Mouse (Mus musculus): ENCODE measurements around the gene Cd209g. TPM values are rescaled to one million over a fixed set of nuclear protein-coding genes. Genes with fewer than 3 reads are reported as not detected.
A peak's percentile ranks its signal among the peaks of the same experiment; 100 is the strongest.
"Not testable (repeated sequence)": the region's sequence is repeated elsewhere in the genome, so short reads cannot be mapped to it uniquely, and the experiment has no call there.

The Cd209g gene
- polyA plus RNA-seq (2015; fragmentation: Nextera tagmentation; extraction: Ambion mirVana) = not detected in 2 replicates

GRCm38 (mm10) chr8:4133798-4134197, at the start of gene Cd209g:
TSS of gene Cd209g (plus strand) at chr8:4134098.
- 69% methylated on average over 10 of the region's 10 CpGs for WGBS (ENCODE audit: insufficient replicate concordance)
- no peak for DNase-seq
- H3K27ac ChIP-seq = no peak within 1 kb of the TSS

GRCm38 (mm10) chr8:4087180-4087722, 46.6 kb upstream of the Cd209g start:
- not testable (repeated sequence) for H3K9ac ChIP-seq; H3K9me3 ChIP-seq (replicated peaks); H3K27me3 ChIP-seq; H3K27ac ChIP-seq; H3K4me2 ChIP-seq; H3K36me3 ChIP-seq; H3K4me3 ChIP-seq (replicated peaks); DNase-seq; H3K4me1 ChIP-seq (replicated peaks)
- peak; percentile 77 for ATAC-seq (ENCODE audit: low read depth)
- 39% methylated on average over 33 of the region's 33 CpGs for WGBS (ENCODE audit: insufficient replicate concordance)

More at GRCm38 (mm10) chr8:4133798-4134197, at the start of gene Cd209g:
- no peaks in the 10 kb centered on the region for H3K36me3 ChIP-seq
- no peak for ATAC-seq (ENCODE audit: low read depth)
- no peak within 1 kb of the TSS for H3K4me2 ChIP-seq
- H3K9ac ChIP-seq = no peak within 1 kb of the TSS
- no peak within 1 kb of the TSS for H3K4me3 ChIP-seq (replicated peaks)
- H3K27me3 ChIP-seq = 0 out of 2 replicates have a peak, but pooled peaks cover 5% of the 10 kb centered on the region
- no peaks in the 10 kb centered on the region for H3K4me1 ChIP-seq (replicated peaks)
- no peaks in the 10 kb centered on the region for H3K9me3 ChIP-seq (replicated peaks)

- WGBS (ENCODE audit: insufficient replicate concordance) = 47% methylated on average over 3 of the region's 3 CpGs
- H3K4me1 ChIP-seq (replicated peaks); ATAC-seq (ENCODE audit: low read depth); H3K9me3 ChIP-seq (replicated peaks); H3K27ac ChIP-seq; H3K27me3 ChIP-seq; H3K9ac ChIP-seq; DNase-seq; H3K4me2 ChIP-seq; H3K36me3 ChIP-seq; H3K4me3 ChIP-seq (replicated peaks): not testable (repeated sequence)
These were observed 45.4 kb upstream of the Cd209g start for GRCm38 (mm10) chr8:4088514-4088913.

GRCm38 (mm10) chr8:4105735-4106134, 28.2 kb upstream of the Cd209g start, which contains the start of gene Cd209f:
TSS of gene Cd209f (minus strand) at chr8:4105835.
- not testable (repeated sequence) for H3K9ac ChIP-seq; ATAC-seq (ENCODE audit: low read depth); H3K4me2 ChIP-seq; DNase-seq; H3K9me3 ChIP-seq (replicated peaks); H3K27ac ChIP-seq; H3K4me3 ChIP-seq (replicated peaks); H3K4me1 ChIP-seq (replicated peaks); H3K27me3 ChIP-seq; H3K36me3 ChIP-seq
- 46% methylated on average over 2 of the region's 2 CpGs for WGBS (ENCODE audit: insufficient replicate concordance)

GRCm38 (mm10) chr8:4139660-4140646, 6.1 kb downstream of the Cd209g start:
- 0 out of 2 replicates have a peak, but pooled peaks have one; percentile 23 for ATAC-seq (ENCODE audit: low read depth)
- Histone ChIP-seq H3K36me3 (no peaks in the 10 kb centered on the region), H3K4me1 (replicated peaks) (no peaks in the 10 kb centered on the region), H3K9ac (no peak overlapping the region), H3K27me3 (0 out of 2 replicates have a peak, but pooled peaks cover 10% of the 10 kb centered on the region), H3K27ac (no peak overlapping the region), H3K4me3 (replicated peaks) (no peak overlapping the region), H3K4me2 (no peak overlapping the region), H3K9me3 (replicated peaks) (no peaks in the 10 kb centered on the region)
- 8% methylated on average over 11 of the region's 12 CpGs for WGBS (ENCODE audit: insufficient replicate concordance)
- peak; percentile 48 for DNase-seq

GRCm38 (mm10) chr8:4141721-4142120, 7.8 kb downstream of the Cd209g start:
- Histone ChIP-seq H3K4me3 (replicated peaks) (no peak overlapping the region), H3K4me1 (replicated peaks) (no peaks in the 10 kb centered on the region), H3K27me3 (0 out of 2 replicates have a peak, but pooled peaks cover 10% of the 10 kb centered on the region), H3K9ac (no peak overlapping the region), H3K36me3 (no peaks in the 10 kb centered on the region), H3K9me3 (replicated peaks) (no peaks in the 10 kb centered on the region), H3K27ac (no peak overlapping the region), H3K4me2 (no peak overlapping the region)
- DNase-seq = no peak
- ATAC-seq (ENCODE audit: low read depth) = no peak
- 47% methylated on average over 3 of the region's 3 CpGs for WGBS (ENCODE audit: insufficient replicate concordance)

GRCm38 (mm10) chr8:4147272-4147671, 13.4 kb downstream of the Cd209g start:
- Histone ChIP-seq H3K9ac (no peak overlapping the region), H3K4me2 (no peak overlapping the region), H3K4me1 (replicated peaks) (no peaks in the 10 kb centered on the region), H3K9me3 (replicated peaks) (0 out of 2 replicates have a peak, but pooled peaks cover 4% of the 10 kb centered on the region), H3K4me3 (replicated peaks) (no peak overlapping the region), H3K36me3 (no peaks in the 10 kb centered on the region), H3K27me3 (no peaks in the 10 kb centered on the region), H3K27ac (no peak overlapping the region)
- DNase-seq = no peak
- ATAC-seq (ENCODE audit: low read depth) = no peak
- 28% methylated on average over 1 of the region's 1 CpGs for WGBS (ENCODE audit: insufficient replicate concordance)

- no peaks in the 10 kb centered on the region for H3K36me3 ChIP-seq
- H3K27me3 ChIP-seq = no peaks in the 10 kb centered on the region
- no peaks in the 10 kb centered on the region for H3K4me1 ChIP-seq (replicated peaks)
- DNase-seq (no peak), ATAC-seq (ENCODE audit: low read depth) (no peak)
- H3K9ac ChIP-seq = no peak overlapping the region
- 0 out of 2 replicates have a peak, but pooled peaks cover 4% of the 10 kb centered on the region for H3K9me3 ChIP-seq (replicated peaks)
- H3K27ac ChIP-seq = no peak overlapping the region
- H3K4me3 ChIP-seq (replicated peaks) = no peak overlapping the region
- H3K4me2 ChIP-seq = no peak overlapping the region
These were observed 21.0 kb downstream of the Cd209g start for GRCm38 (mm10) chr8:4154878-4155277.

GRCm38 (mm10) chr8:4162786-4163185, 28.9 kb downstream of the Cd209g start:
- ATAC-seq (ENCODE audit: low read depth) (no peak), DNase-seq (no peak)
- no peaks in the 10 kb centered on the region for H3K9me3 ChIP-seq (replicated peaks)
- H3K9ac ChIP-seq = no peak overlapping the region
- H3K27ac ChIP-seq = no peak overlapping the region
- peaks cover 16% of the 10 kb centered on the region for H3K4me1 ChIP-seq (replicated peaks)
- H3K4me2 ChIP-seq = no peak overlapping the region
- H3K27me3 ChIP-seq = no peaks in the 10 kb centered on the region
- WGBS (ENCODE audit: insufficient replicate concordance) = 29% methylated on average over 4 of the region's 4 CpGs
- H3K4me3 ChIP-seq (replicated peaks) = no peak overlapping the region
- no peaks in the 10 kb centered on the region for H3K36me3 ChIP-seq

- no peaks in the 10 kb centered on the region for H3K27me3 ChIP-seq
- H3K9me3 ChIP-seq (replicated peaks) = no peaks in the 10 kb centered on the region
- H3K9ac ChIP-seq = peak overlapping the region; percentile 64
- H3K4me2 ChIP-seq = peak overlapping the region; percentile 98
- H3K36me3 ChIP-seq = no peaks in the 10 kb centered on the region
- 5% methylated on average over 13 of the region's 13 CpGs for WGBS (ENCODE audit: insufficient replicate concordance)
- ATAC-seq (ENCODE audit: low read depth) (no peak), DNase-seq (no peak)
- peaks cover 37% of the 10 kb centered on the region for H3K4me1 ChIP-seq (replicated peaks)
- peak overlapping the region; percentile 39; the same call in 1 of the 2 replicates for H3K27ac ChIP-seq
- peak overlapping the region; percentile 85 for H3K4me3 ChIP-seq (replicated peaks)
These were observed 31.4 kb downstream of the Cd209g start for GRCm38 (mm10) chr8:4165176-4165851.
